Mouse (Mus musculus): ENCODE data around the gene Ube2t.

DNA sequence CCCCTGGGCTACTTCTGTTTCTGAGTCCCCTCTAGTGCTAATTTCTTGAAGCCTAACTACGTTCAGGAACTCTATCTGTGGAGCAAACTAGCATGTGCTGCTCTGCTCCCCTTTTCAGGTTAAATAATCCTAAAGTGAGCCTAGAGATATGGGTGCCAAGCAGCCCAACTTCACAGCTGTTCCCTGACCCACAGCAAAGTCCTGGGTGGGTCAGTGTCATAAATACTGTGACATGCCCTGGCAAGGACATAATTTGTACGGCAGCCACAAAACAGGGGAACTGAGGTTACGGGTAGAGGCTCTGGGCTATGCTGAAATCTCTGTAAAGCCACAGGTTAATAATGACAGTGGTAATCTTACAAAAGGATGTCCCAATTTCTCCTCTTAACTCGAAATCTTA lies 46.9 kb upstream of the Ube2t start:
- TF ChIP-seq CTCF (IDR thresholded peaks at IDR 0.05; ENCODE audit: borderline replicate concordance, extremely low read depth, insufficient read depth, insufficient read length) (no peak), POLR2A (IDR thresholded peaks at IDR 0.05; ENCODE audit: borderline replicate concordance, extremely low read depth, insufficient read depth, insufficient read length, poor library complexity, severe bottlenecking) (no peak)

Data from brain, embryonic 14.5 days (tissue).